Mouse (Mus musculus): ENCODE results near the gene Thada.
"Not testable (repeated sequence)": the region's sequence is repeated elsewhere in the genome, so short reads cannot be mapped to it uniquely, and the experiment has no call there.

The Thada gene

DNA sequence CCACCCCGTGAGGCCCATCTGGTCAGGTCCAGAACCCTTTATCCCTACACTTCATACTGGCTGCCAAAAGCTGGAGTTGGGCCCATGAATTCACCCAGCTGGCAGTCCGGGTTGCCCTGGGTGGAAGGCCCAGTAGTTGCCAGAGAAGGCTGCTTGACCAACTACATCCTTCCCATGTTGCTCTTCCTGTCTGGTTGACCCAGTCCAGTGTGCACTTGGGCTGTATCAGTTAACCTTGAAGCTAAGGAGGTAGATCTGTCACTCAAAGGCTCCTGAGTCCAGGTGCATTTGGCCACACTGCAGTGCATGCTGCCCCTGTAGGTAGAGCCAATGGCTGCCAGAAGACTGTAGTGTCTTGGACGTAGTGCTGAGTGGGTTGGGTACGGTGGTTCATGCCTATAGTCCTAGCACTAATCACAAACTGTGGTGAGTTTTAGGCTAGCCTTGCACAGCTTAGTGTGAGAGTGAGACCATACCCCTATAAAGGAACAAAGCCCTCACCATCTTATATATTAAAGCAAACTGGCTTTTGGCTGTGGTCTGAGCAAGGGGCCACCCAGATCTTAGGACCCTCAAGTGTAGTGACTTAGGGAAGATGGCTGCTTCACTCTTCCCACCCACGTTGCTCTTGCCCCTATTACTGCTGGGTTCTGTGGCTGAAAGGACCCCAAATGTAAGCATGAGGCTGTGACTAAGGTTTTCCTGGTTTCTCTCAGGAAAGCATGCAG, 276.7 kb downstream of the Thada start:
- intact Hi-C loops (cut with DNase I) = no loop called here

DNA sequence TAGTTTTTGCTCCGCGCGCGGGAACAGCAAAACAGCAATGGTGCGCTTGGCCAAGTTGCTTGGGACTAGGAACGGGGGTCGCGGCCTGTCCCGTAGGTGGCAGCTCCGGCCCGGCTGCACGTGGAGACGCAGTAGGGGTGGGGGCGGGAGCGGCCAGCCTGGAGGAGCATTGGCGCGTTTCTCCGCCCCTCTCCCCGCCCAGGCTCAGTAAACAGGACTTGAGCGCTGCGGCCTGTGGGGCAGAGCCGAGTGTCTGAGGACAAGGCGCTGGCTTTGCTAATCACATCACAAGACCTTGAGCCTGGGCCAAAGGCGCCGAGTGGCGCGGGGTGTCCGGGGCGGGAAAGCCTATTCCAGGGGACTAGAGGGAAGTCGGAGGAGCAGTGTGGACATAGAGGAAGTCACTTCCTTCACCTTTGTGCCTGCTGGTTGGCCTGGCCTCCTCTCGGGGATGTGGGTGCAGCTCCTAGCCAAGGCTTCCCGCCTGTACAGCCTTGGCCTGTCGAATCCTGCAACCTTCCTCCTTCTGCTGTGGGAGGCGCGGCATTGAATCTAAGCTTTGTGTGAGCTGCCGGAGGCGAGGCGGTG, 277.5 kb downstream of the Thada start:
- intact Hi-C loops (cut with DNase I) = no loop called here

DNA sequence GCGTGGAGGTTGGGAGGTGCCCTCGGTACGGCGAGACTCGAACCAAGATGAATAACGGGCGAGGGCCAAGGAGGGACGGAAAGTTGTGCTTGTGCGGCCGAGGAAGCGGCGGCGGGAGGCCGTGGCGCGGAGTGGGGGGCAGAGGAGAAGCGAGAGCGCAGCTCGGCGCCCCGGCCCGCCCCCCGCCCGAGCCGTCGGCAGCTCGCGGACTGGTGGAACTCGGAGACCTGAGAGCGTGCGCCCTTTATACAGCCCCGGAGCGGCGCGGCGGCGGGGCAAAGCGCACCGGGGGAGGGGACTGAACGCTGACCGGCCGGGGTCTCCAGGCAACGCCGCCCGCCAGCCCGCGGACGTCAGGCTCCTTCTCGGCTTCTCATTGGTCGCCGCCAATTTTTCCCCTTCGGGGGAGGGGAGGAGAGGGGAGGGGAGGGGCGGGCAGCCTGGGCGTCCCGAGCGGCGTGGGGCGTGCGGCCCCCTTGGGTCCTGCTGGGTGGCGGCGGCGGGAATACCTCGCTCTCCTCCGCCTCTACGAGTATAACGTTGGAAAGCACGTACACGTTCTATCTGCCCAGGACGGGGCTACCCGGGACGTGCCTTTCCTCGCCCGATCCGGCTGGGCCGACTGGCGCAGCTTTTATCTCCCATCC, 278.2 kb downstream of the Thada start, which contains the start of gene Zfp36l2:
TSS of gene Zfp36l2 (minus strand) at position 221 of the 647 bp plus-strand sequence.
- intact Hi-C loops (cut with DNase I) = no loop called here

DNA sequence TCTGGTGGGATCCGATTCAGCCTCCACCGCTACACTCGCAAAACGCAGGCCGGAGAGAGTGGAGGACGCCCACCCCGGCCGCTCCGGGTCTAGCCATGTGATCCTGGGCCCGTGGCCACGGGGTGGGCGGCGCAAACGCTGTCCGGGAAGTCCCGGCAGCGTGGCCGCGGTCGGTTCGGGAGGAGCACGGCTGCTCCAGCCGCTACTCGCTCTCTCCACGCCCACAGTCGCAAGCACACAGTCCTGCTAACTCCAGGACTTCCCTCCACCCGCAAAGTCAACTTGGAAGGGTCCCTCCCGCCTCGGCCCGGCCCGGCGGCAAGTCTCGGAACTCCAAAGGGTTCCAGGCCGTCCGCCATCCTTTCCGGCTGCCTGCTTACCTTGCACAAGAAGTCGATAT, 278.7 kb downstream of the Thada start:
- intact Hi-C loops (cut with DNase I) = not testable (repeated sequence)

DNA sequence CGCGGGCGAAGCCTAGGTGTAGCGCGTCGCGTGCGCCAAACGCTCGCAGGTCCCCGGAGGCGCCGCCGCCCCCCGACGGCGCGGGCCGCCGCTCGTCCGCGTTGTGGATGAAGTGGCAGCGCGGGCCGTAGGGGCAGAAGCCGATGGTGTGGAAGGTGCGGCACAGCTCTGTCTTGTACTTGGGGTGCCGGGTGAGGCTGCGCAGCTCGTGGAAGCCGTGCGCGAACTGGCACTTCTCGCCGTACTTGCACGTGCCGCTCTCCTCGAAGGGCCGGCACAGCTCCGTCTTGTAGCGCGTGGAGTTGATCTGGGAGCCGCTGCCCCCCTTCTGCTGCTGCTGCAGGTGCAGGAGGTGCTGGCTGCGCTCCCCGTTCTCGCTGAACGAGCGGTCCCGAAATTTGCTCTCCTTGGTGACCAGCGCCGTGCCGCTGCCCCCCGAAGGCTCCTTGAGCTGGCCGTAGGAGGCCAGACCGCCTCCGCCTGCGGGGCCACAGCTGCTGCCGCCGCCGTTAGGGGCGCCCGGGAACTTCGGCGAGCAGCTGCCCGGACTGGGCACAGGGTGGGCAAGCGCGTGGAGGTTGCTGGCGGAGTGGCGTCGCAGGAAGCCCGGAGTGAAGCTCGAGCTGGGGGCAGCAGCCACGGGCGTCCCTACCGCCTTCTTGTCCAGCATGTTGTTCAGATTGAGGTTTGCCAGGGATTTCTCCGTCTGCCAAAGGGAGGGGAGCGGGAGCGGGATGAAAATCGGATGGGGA, 279.4 kb downstream of the Thada start:
- intact Hi-C loops (cut with DNase I) = no loop called here

DNA sequence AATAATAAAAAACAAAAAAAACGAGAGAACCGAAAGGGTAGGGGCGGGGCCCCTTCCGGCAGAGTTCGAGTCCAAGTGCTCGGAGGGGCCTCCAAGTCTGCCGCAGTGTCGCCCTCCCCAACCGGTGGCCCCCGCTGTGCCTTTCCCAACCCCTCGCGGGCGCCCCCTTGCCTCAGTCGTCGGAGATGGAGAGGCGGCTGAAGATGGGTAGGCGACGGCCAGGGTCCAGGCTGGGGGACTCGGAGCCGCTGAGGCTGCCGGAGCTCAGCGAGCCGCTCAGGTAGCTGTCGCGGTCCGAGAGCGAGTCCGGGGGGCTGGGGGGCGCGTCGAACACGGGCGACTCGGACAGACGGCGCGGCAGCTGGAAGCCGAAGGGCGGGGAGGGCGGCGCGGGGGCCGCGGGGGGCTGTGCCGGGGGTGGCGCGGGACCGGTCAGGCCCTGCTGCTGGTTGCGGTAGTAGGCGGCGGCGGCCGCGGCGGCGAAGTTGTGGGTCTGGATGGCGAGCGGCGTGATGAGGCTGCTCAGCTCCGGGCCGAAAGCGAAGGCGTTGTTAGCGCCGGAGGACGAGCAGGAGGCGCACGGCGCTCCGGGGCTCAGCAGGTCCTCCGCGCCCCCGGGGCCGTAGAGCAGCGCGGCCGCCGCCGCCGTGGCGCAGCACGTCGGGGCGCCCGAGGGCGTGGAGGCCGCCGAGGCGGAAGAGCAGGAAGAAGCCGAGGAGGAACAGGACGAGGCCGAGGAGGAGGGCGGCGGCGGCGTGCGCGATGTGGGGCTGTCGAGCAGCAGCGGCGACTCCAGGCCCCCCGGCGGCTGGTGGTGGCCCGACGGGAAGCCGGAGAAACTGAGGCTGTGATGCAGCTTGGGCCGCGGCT, 280.2 kb downstream of the Thada start:
- intact Hi-C loops (cut with DNase I) = no loop called here

DNA sequence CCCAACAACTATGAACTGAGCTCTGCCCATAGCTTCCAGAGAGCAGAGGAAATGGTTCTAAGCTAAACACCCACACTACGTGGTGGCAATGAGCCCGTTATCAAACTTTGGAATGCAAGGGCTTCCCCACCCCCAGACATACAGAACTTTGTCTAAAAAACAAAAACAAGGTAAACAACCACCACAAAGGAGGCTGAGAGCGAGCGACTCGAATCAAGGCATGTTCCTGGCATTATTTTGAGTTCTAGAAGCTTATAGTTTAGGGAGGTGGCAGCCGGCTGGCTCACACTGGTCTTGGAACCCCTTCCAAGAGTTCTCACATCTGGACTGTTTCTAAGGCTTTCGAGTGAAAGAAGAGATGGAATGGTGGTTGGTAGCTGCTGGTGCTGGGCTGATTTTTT, 281.0 kb downstream of the Thada start:
- intact Hi-C loops (cut with DNase I) = no loop called here

DNA sequence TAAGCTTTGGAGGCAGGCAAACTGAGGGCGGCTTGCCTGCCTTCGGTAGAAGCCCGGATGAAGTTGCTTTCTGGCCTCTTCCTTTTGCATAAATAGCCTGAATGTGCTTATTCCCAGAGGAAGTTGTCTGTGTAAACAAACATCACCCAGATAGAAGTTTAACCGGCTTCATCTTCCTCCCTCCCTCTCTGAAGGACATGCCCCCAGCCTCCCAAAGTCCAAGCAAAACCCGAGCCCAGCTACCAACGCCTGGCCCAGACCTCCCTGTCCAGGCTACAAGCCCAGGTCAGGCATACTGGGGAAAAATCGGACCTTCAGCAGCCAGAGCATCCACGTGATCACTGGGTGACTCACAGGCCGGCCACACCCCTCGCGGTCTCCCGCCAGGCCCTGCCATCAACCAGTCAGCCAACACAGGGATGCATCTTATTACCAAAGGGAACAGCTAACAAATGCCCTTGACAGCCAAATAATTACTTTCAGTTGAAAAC, 282.7 kb downstream of the Thada start:
- intact Hi-C loops (cut with DNase I) = no loop called here

DNA sequence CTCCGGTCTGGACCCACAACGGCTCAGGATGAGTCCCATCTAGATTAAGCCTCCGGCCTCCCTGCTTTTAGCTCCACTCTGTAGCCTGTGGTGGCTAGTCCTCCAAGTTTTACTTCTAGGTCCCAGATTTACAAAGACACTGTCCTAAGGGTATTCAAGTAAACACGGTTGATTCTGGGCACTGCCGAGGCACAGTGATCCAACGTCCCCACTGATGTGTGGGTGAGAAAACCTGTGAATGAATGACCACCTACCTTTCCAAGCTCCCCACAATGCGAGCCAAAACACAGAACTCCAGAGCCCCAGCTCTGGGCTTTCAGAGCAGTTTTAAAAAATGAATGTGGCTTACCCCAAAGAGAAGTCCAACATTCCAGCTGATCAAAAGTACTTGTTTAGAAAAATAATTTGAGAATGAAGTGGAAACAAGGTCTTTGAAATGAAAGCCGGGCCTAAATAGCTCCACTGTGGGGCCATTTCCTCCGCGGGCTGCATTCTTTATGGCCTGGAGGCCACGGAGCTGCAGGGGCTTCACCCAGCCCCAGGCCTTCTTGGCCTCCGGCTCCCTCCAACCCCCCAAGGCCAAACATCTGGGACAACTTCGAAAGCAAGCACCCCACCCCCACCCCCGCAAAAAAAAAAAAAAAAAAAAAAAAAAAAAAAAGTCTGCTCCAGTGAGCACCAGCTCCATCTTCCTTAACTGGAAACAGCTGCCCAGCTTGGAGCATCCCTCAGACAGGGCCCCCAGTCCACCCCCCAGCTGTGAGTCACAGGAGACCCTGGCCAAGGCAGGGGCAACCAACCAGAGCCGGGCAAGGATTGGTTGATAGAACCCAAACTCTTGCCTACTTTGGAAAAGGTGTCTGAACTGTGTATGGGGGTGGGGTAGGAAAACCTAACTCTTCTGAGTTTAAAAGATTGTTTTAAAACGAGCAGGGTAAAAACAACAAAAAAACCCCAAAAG, 283.4 kb downstream of the Thada start:
- intact Hi-C loops (cut with DNase I) = no loop called here

DNA sequence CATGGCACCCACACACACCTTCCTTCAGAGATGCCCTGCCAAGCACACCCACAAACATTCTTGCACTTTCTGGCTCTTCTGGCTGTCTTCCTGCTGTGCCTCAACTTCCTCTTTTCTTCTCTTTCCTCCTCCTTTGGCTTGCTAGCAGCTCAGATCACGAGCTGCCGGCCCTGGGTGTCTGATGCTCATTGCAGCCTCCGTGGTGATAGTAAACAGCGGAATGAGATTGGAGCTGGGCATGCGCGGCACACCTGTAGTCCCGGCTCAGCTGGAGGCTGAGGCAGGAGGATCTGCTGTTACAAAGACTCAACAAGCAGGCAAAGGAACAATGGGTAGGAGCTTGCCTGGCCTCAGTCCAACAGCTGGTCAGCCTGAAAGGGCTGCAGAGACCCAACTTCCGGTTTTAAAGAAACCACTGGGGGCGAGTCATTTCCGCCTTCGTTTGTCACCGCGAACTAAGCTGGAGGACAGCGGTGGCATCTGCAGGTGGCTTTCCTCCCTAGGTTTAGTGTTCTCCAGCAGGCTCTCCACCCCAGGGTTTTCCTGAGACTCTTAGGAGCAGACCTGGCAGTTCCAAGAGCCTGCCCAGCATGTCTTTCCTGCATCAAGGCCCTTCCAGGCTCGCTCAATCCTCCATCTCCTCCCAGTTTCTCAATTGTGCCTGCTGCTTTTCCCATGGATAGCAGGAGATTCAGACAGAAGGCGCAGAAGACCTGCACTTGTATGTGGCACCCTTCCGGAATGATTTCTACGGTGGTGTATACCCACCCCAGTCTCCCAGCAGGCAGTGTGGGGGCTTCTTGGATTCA, 284.3 kb downstream of the Thada start:
- intact Hi-C loops (cut with DNase I) = no loop called here

DNA sequence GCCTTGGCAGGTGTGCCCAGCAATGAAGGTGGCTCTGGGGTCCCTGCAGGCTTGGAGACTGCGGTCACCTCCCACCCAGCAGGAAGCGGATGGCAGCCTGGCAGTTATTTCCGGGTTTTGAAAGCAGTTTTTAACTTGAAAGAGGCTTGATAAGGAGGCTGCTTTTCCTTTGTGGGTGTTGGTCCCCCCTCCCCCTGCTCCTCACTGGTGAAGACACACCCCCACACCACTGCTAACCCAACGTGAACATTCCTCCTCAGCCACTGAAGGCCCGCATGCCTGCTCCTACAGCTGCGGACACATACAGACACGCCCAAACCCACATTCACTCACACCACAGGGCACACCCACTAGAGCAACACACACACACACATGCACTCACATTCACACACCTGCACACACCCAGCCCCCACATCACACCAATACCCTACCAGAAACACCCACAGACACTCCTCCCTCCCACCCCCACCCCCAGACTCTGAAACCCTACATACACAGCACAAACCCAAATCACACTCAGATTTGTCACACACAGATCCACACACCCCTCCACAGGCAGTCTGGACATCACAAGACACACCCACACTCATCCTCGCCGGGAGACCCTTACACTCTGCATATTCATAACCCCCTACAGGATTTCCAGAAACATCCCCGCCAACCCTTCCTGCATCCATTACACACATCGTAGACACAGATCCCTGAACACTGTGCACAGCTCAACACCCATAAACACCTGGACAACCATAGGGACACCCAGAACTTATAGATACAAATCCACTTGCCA, 285.1 kb downstream of the Thada start:
- intact Hi-C loops (cut with DNase I) = no loop called here

DNA sequence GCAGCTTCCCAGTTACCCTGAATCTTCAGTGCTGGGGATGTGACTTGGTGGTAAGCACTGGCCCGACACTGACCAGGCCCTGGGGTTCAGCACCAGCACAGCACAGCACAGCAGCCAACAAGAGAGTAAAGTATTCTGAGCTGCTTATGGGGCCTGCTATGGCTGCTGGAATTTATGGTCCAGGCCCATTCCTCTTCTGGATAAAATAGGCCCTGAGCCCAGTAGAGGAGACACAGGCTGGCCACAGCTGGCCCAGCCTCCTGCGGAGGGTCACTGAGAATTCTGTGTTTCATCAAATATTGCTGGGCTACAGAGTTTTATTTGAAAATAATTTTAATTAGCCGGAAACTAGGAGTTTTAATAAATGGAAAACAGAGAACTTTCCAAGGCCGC, 286.0 kb downstream of the Thada start:
- intact Hi-C loops (cut with DNase I) = no loop called here

DNA sequence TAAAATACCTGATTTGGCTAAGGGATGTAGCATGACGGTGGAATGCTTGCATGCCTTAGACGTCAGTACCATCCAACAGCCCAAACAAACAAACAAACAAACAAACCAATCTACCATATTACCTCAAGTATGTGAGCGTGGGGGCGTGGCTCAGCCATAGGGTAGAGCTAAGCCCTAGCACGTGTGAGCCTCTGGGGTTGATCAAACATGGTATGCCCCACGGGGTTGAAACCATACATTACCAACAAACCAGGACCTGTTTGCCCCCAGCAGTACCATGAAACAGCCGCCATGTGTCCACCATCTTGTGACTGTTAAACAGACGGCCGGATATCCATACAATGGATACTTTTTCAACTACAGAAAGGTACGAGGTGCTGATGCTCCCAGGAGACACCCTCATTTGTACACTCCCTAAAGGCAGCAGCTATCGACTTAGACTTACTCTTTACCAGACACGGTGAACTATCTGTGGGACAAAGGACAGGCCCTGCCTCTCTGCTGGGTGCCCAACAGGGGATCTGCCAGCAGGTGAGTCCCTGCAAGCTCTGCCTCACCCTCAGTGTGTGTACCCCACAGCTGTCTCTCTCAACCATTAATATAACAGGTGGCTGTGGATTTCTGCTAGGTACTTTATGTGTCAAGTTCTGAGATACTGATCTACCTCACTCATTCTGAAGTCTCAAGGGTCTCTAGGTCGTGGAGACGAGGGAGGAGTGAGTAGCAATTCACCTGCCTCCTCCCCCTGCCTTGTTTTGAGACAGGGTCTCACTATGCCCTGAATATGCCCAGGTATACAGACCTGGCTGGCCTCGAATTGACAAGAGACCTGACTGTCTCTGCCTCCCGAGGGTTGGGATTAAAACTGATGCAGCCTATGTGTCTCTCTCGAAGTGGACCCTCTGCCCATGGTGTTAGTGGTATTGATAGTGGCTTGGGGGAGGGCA, 286.7 kb downstream of the Thada start:
- intact Hi-C loops (cut with DNase I) = no loop called here

DNA sequence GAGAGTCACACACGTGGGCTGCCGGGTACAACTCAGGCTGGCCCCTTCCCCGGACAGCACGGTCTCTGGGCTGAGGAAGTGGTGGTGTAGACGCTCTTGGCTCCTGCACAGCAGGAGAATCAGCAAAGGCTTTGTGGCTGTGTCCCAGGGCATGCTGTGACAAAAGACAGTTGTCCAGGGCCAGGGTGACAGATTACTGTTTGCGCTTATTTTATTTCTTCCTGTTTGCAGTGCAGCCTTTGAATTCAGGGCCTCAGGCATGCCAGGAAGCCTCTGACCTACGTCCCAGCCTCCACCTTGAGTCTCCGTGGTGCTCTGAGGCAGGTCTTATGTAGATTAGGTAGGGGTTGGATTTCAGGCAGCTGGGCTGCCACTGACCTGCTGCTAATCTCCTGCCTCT, 288.5 kb downstream of the Thada start:
- intact Hi-C loops (cut with DNase I) = no loop called here

DNA sequence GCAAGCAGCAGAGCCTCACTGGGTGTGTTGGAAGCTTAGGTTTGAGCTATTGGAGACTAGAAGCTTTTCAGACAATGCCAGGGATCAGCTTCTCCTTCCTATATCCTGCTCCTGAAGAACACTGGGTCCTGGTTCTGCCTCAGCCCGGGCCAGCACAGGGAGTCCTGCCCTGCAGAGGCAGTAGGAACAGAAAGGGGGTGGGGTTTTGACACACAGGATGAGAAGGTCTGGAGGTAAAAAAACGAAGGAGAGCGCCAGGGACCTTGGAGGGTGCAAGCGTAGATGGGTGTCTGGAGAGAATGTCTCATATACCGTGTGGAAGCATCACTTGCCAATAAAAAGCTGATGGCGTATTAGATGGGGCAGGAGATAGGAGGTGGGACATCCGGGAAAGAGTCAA, 289.6 kb downstream of the Thada start:
- intact Hi-C loops (cut with DNase I) = no loop called here

DNA sequence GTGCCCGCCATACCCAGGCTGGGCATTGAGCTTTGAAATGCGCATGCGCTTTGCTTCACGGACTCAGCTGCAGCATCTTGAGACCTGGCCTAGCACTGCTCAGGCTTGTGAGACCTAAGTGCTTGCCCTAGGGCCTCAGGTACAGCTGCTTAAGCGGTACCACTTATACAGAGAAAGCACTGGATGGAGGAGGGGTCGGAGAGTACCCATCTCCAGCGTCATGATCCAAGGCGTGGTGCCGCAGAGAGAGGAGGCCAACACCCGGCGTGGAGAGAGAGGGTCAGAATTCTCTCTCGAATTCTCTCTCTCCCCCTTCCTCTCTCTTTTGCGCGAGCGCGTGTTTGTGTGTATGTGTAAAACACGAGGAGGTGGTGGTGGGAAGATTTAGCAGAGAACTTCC, 290.8 kb downstream of the Thada start:
- intact Hi-C loops (cut with DNase I) = no loop called here

DNA sequence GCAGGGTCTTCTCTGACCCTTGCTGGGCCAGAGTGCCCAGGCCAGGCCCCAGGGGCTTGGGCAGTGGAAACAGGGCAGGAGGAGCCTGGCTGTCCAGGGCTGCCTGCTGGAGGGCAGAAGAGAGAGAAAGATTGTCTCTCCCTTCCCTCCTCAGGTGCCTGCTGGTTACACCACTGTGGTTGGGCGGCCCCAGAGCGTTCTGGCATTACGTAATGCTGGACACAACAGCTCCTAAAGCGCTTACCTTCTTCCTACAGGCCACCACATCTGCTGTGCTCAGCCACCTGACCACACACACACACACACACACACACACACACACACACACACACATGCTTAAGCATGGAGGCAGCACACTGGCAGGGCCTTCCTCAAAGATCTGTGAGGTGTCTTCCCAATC, 298.6 kb downstream of the Thada start:
- intact Hi-C loops (cut with DNase I) = no loop called here
